Mouse (Mus musculus) myocyte (in vitro differentiated cells): ENCODE data around the gene Entpd6. TPM values are rescaled to one million over a fixed set of nuclear protein-coding genes. Genes with fewer than 3 reads are reported as not detected.

ENCODE experiments used
- H3K27me3 ChIP-seq: one replicate; pipeline ENCODE4 v1.6.1; 2011; ENCODE audit not compliant: control insufficient read depth, insufficient read depth, insufficient read length
- H3K36me3 ChIP-seq: one replicate; pipeline ENCODE4 v1.6.1; 2011; ENCODE audit not compliant: control insufficient read depth, insufficient read depth
- H3K4me2 ChIP-seq: one replicate; pipeline ENCODE4 v1.6.1; 2011; ENCODE audit warnings: low read depth, control low read depth
- H3K4me3 ChIP-seq: one replicate; pipeline ENCODE4 v1.5.1; 2011; ENCODE audit warnings: mild to moderate bottlenecking, control low read depth, moderate library complexity
- H3K79me2 ChIP-seq: one replicate; pipeline ENCODE4 v1.6.1; 2011; ENCODE audit not compliant: control insufficient read depth, insufficient read depth
- H3ac ChIP-seq: one replicate; pipeline ENCODE4 v1.6.1; 2011; ENCODE audit not compliant: control insufficient read depth, insufficient read length
- CEBPB ChIP-seq: IDR thresholded peaks from 2 replicates; pipeline ENCODE4 v1.6.1; 2011; ENCODE audit warnings: mild to moderate bottlenecking, moderate library complexity; ENCODE audit not compliant: poor library complexity, insufficient read depth, severe bottlenecking
- E2F4 ChIP-seq: IDR thresholded peaks from one replicate; pipeline ENCODE4 v1.6.1; 2011; ENCODE audit warnings: mild to moderate bottlenecking, control low read depth, moderate library complexity; ENCODE audit not compliant: insufficient read depth
- MAX ChIP-seq: IDR thresholded peaks from one replicate; pipeline ENCODE4 v1.6.1; 2011; ENCODE audit warnings: low read depth, mild to moderate bottlenecking, control low read depth
- MYOD1 ChIP-seq, 3 experiments: IDR thresholded peaks; one replicate each; pipeline ENCODE4 v1.6.1; 2011; ENCODE audit warnings: control low read depth in 2 of 3, low read depth in 2 of 3, mild to moderate bottlenecking in 2 of 3, moderate library complexity in 1 of 3; ENCODE audit not compliant: insufficient read length in 2 of 3, control insufficient read depth in 1 of 3
- MYOG ChIP-seq, 3 experiments: IDR thresholded peaks; one replicate each; pipeline ENCODE4 v1.6.1; 2011; ENCODE audit warnings: control low read depth in 2 of 3, low read depth in 2 of 3, mild to moderate bottlenecking in 2 of 3; ENCODE audit not compliant: insufficient read length in 2 of 3, control insufficient read depth in 1 of 3, insufficient read depth in 1 of 3
- POLR2A ChIP-seq: IDR thresholded peaks from one replicate; pipeline ENCODE4 v1.6.1; 2011; ENCODE audit warnings: low read depth, mild to moderate bottlenecking, control low read depth, moderate library complexity; ENCODE audit not compliant: insufficient read length
- POLR2AphosphoS2 ChIP-seq: IDR thresholded peaks from one replicate; pipeline ENCODE4 v1.6.1; 2011; ENCODE audit warnings: low read depth, control low read depth; ENCODE audit not compliant: insufficient read length
- REST ChIP-seq: IDR thresholded peaks from one replicate; pipeline ENCODE4 v1.6.1; 2011; ENCODE audit warnings: mild to moderate bottlenecking, control low read depth, moderate library complexity; ENCODE audit not compliant: insufficient read depth, insufficient read length
- SRF ChIP-seq: IDR thresholded peaks from one replicate; pipeline ENCODE4 v1.6.1; 2011; ENCODE audit warnings: low read depth; ENCODE audit not compliant: control insufficient read depth, insufficient read length
- TCF12 ChIP-seq: IDR thresholded peaks from one replicate; pipeline ENCODE4 v1.6.1; 2011; ENCODE audit warnings: mild to moderate bottlenecking, control low read depth; ENCODE audit not compliant: poor library complexity, insufficient read depth, severe bottlenecking
- TCF3 ChIP-seq: IDR thresholded peaks from one replicate; pipeline ENCODE4 v1.6.1; 2011; ENCODE audit warnings: low read depth, control low read depth; ENCODE audit not compliant: insufficient read length
- USF1 ChIP-seq: IDR thresholded peaks from one replicate; pipeline ENCODE4 v1.6.1; 2011; ENCODE audit warnings: low read depth, mild to moderate bottlenecking, control low read depth, moderate library complexity
- polyA plus RNA-seq: library from polyadenylated mRNA; unstranded; fragments of >200 nt; fragmentation: generic; extraction: Trizol; gene quantifications from one replicate; pipeline ENCODE4 v1.2.1, GENCODE M21; 2012; ENCODE audit warnings: missing spikeins

Gene Entpd6
- polyA plus RNA-seq, 1 experiment, result 8.8 TPM

DNA sequence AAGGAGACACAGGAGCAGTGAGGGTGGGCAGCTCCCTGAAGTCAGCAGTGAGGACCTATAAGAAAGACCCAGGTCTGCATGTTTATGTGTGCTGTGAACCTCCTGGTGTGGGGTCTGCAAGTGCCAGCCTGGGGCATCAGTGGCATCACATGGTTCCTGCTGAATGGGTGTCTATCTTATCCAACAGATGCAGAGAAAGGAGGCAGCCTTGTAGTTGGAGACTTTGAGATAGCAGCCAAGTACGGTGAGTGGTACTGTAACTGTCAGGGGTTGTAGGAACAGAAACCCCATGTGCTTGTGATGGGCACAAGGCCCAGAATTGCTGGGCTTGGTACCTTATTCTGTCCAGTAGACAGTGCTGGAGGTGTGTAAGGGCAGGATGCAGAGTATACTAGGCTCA is 19.8 kb downstream of the Entpd6 start:
- Histone ChIP-seq H3ac (no peak overlapping the region), H3K27me3 (no peaks in the 10 kb centered on the region), H3K79me2 (no peaks in the 10 kb centered on the region), H3K36me3 (no peaks in the 10 kb centered on the region), H3K4me3 (no peak overlapping the region), H3K4me2 (no peak overlapping the region)
- TF ChIP-seq CEBPB, result no peak
- no peak for TF ChIP-seq POLR2AphosphoS2
- TF ChIP-seq SRF, result no peak
- no peak for TF ChIP-seq E2F4
- TF ChIP-seq MAX, result no peak
- no peak for TF ChIP-seq MYOG (IDR thresholded peaks at IDR 0.05; ENCODE audit: control insufficient read depth in 1 of 3, insufficient read depth in 1 of 3, insufficient read length in 2 of 3, low read depth in 2 of 3)
- TF ChIP-seq MYOD1 (IDR thresholded peaks at IDR 0.05; ENCODE audit: control insufficient read depth in 1 of 3, insufficient read length in 2 of 3, low read depth in 2 of 3), result no peak
- no peak for TF ChIP-seq POLR2A
- no peak for TF ChIP-seq USF1
- TF ChIP-seq TCF3, result no peak
- TF ChIP-seq REST, result no peak

DNA sequence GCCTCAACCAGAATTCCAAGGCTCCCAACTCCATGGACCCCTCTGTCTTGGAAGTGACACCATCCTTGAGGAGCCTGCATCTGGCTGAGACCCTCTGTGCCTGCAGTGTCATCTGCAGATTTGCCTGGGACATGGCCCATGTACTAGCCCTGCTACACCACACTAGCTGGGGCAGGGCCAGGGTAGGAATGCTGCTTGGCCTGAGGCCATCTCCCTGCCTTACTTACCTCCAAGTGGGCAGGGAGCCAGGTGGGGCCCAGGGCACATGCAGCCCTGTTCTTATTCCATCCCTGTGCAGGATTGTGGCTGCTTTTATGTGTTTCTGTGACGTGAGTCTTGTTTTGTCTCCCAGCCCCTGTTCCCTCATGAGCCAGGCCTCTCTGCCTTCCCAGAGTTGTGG is 21.9 kb downstream of the Entpd6 start:
- no peak overlapping the region for H3K4me3 ChIP-seq
- TF ChIP-seq CEBPB, result no peak
- TF ChIP-seq MAX, result no peak
- no peak for TF ChIP-seq REST
- TF ChIP-seq MYOD1 (IDR thresholded peaks at IDR 0.05; ENCODE audit: control insufficient read depth in 1 of 3, insufficient read length in 2 of 3, low read depth in 2 of 3), result no peak
- no peak for TF ChIP-seq POLR2AphosphoS2
- TF ChIP-seq MYOG (IDR thresholded peaks at IDR 0.05; ENCODE audit: control insufficient read depth in 1 of 3, insufficient read depth in 1 of 3, insufficient read length in 2 of 3, low read depth in 2 of 3), result no peak
- no peak for TF ChIP-seq USF1
- no peak overlapping the region for H3ac ChIP-seq
- no peak overlapping the region for H3K4me2 ChIP-seq
- no peaks in the 10 kb centered on the region for H3K27me3 ChIP-seq
- H3K36me3 ChIP-seq, result no peaks in the 10 kb centered on the region
- H3K79me2 ChIP-seq, result no peaks in the 10 kb centered on the region

DNA sequence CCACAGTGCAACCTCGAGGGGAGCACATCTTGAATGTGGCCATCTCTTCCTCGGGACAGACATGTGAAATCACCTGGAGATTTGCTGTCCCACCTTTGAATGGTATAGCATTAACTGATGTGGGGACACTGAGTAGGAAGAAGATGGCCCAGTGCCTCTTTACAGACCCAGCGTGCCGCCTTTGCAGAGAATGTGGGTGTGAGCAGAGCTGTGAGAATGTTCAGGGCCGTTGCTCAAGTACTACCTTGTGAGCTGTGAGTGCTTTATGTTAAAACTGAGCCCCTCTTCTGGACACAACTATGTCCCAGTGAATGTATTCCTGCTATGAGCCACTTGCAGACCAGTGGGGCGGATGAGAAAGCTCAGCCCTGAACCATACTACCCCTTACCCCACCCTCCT is 22.3 kb downstream of the Entpd6 start:
- TF ChIP-seq E2F4 (no peak), MYOG (IDR thresholded peaks at IDR 0.05; ENCODE audit: control insufficient read depth in 1 of 3, insufficient read depth in 1 of 3, insufficient read length in 2 of 3, low read depth in 2 of 3) (no peak), POLR2AphosphoS2 (no peak), TCF3 (no peak), REST (no peak), MAX (no peak), MYOD1 (IDR thresholded peaks at IDR 0.05; ENCODE audit: control insufficient read depth in 1 of 3, insufficient read length in 2 of 3, low read depth in 2 of 3) (no peak), POLR2A (no peak)
- Histone ChIP-seq H3K4me2 (no peak overlapping the region), H3K27me3 (no peaks in the 10 kb centered on the region), H3ac (no peak overlapping the region), H3K79me2 (no peaks in the 10 kb centered on the region), H3K36me3 (no peaks in the 10 kb centered on the region), H3K4me3 (no peak overlapping the region)

DNA sequence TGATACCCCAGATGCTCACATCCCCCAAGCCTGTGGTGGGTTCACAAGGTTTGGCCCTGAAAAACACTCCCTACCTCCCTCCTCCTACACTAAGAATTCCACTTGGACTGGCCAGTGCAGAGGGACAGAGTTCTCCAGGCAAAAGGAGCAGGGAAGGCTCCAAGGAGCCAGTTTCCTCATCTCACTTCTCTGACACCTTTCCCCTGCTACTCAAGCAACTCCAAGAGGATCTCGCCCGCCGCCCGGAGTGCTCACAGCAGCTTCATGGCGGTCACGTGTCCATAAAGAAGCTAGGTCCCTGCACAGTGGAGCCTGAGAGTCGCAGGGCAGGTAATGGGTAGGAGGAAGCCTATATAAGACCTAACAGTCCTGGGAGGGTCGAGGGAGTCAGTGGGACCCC is 23.2 kb downstream of the Entpd6 start:
- Histone ChIP-seq H3ac (no peak overlapping the region), H3K4me3 (no peak overlapping the region), H3K27me3 (no peaks in the 10 kb centered on the region), H3K4me2 (no peak overlapping the region), H3K36me3 (no peaks in the 10 kb centered on the region), H3K79me2 (no peaks in the 10 kb centered on the region)
- TF ChIP-seq POLR2AphosphoS2, result no peak
- TF ChIP-seq CEBPB, result no peak
- TF ChIP-seq USF1, result no peak
- no peak for TF ChIP-seq TCF12
- no peak for TF ChIP-seq POLR2A
- TF ChIP-seq MYOD1 (IDR thresholded peaks at IDR 0.05; ENCODE audit: control insufficient read depth in 1 of 3, insufficient read length in 2 of 3, low read depth in 2 of 3), result no peak
- TF ChIP-seq E2F4, result no peak
- TF ChIP-seq MAX, result no peak
- TF ChIP-seq SRF, result no peak
- TF ChIP-seq MYOG (IDR thresholded peaks at IDR 0.05; ENCODE audit: control insufficient read depth in 1 of 3, insufficient read depth in 1 of 3, insufficient read length in 2 of 3, low read depth in 2 of 3), result no peak

- H3K79me2 ChIP-seq, result no peaks in the 10 kb centered on the region
- no peaks in the 10 kb centered on the region for H3K27me3 ChIP-seq
- TF ChIP-seq SRF, result no peak
- no peak for TF ChIP-seq MAX
- no peak for TF ChIP-seq TCF3
- TF ChIP-seq POLR2A, result no peak
- TF ChIP-seq CEBPB, result no peak
- TF ChIP-seq MYOG (IDR thresholded peaks at IDR 0.05; ENCODE audit: control insufficient read depth in 1 of 3, insufficient read depth in 1 of 3, insufficient read length in 2 of 3, low read depth in 2 of 3), result no peak
- TF ChIP-seq TCF12, result no peak
- no peak for TF ChIP-seq POLR2AphosphoS2
- no peak overlapping the region for H3ac ChIP-seq
- H3K4me2 ChIP-seq, result no peak overlapping the region
- H3K4me3 ChIP-seq, result no peak overlapping the region
- H3K36me3 ChIP-seq, result no peaks in the 10 kb centered on the region
These were observed 23.8 kb downstream of the Entpd6 start for GRCm38 (mm10) chr2:150772466-150773119.
